Mouse (Mus musculus): Measurements from ENCODE around the gene Zdhhc6. TPM values are rescaled to one million over a fixed set of nuclear protein-coding genes. Genes with fewer than 3 reads are reported as not detected.

The Zdhhc6 gene
- polyA plus RNA-seq, 1 experiment: 3.6 TPM

DNA sequence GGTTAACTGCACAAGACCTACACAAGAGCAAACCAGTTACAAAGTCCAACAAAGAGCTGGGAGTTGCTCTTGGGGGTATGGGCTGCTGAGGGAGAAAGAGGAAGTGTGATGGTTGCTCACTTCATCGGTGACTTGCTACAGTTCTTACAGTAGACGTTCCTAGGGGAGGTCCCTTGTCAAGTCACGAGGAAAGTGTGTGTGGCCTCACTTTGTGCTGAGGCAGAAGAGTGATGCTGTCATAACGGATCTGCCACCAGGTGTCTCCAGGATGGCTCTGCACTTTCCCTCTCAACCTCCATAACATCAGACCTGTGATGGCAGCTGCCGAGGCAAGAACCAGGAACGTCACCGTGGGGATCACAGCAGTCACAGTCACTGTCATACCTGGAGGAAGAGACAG, 88.7 kb downstream of the Zdhhc6 start:
- H3K36me3 ChIP-seq (ENCODE audit: control insufficient read depth, insufficient read depth, low read length): no peaks in the 10 kb centered on the region
- WGBS: 69% methylated on average over 7 of the region's 7 CpGs
- H3K4me3 ChIP-seq (ENCODE audit: low read depth, low read length): no peak overlapping the region
- no peaks in the 10 kb centered on the region for H3K27me3 ChIP-seq (ENCODE audit: control insufficient read depth, insufficient read depth, low read length)
- peaks cover 2% of the 10 kb centered on the region; the same call in 1 of the 2 replicates for H3K4me1 ChIP-seq (ENCODE audit: control insufficient read depth, insufficient read depth, insufficient read length, low read length)
- H3K27ac ChIP-seq (ENCODE audit: insufficient read depth, low read depth, low read length): no peak overlapping the region
- TF ChIP-seq CTCF (IDR thresholded peaks at IDR 0.05; ENCODE audit: extremely low read depth, insufficient read length, insufficient replicate concordance, low read depth, low read length) (peak; percentile 19; the same call in 1 of the 2 replicates), POLR2A (IDR thresholded peaks at IDR 0.05; ENCODE audit: low read depth, low read length) (no peak)

DNA sequence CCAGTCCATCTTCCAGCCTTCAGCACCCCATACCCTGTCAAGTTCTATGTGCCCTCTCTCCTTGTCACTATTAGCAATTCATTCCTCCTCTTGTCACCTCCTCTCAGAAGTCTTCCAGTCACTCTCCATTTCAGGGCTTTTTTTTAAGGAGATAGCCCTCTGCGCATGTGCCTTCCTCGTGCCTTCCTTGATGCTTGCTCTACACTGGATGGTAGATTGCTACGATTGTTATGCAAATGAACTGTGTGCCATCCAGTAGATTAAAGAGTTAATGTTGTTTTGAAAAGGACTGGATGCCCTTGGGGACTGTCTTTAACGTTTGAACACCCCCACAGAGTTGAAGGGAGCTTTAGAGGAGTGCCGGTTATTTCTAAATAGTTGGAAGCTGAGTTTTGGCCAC, 89.2 kb downstream of the Zdhhc6 start:
- no peaks in the 10 kb centered on the region for H3K4me1 ChIP-seq (ENCODE audit: control insufficient read depth, insufficient read depth, insufficient read length, low read length)
- no peaks in the 10 kb centered on the region for H3K27me3 ChIP-seq (ENCODE audit: control insufficient read depth, insufficient read depth, low read length)
- no peaks in the 10 kb centered on the region for H3K36me3 ChIP-seq (ENCODE audit: control insufficient read depth, insufficient read depth, low read length)
- no peak overlapping the region for H3K27ac ChIP-seq (ENCODE audit: insufficient read depth, low read depth, low read length)
- no peak for TF ChIP-seq CTCF (IDR thresholded peaks at IDR 0.05; ENCODE audit: extremely low read depth, insufficient read length, insufficient replicate concordance, low read depth, low read length)
- no peak for TF ChIP-seq POLR2A (IDR thresholded peaks at IDR 0.05; ENCODE audit: low read depth, low read length)
- WGBS: 77% methylated on average over 5 of the region's 5 CpGs
- H3K4me3 ChIP-seq (ENCODE audit: low read depth, low read length): no peak overlapping the region

DNA sequence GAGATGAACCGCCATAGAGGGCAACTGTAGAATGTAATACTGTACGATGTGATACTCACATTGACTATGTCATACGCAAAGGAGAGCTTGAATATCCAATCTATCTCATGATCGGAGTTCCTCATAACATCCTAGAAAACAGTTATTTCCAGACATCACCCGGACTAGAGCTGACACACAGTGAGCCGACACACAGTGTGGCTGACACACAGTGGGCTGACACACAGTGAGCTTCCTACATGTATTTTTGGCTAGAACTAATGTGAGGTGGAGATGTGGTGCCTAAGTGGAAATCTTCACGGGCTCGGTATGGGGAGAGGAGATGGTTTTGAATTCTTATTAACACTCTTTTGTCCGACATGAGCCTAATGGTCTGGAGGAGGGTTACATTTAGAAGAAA, 93.6 kb downstream of the Zdhhc6 start:
- Histone ChIP-seq H3K27me3 (ENCODE audit: control insufficient read depth, insufficient read depth, low read length) (no peaks in the 10 kb centered on the region), H3K27ac (ENCODE audit: insufficient read depth, low read depth, low read length) (no peak overlapping the region), H3K4me1 (ENCODE audit: control insufficient read depth, insufficient read depth, insufficient read length, low read length) (no peaks in the 10 kb centered on the region), H3K4me3 (ENCODE audit: low read depth, low read length) (no peak overlapping the region), H3K36me3 (ENCODE audit: control insufficient read depth, insufficient read depth, low read length) (no peaks in the 10 kb centered on the region)
- TF ChIP-seq POLR2A (IDR thresholded peaks at IDR 0.05; ENCODE audit: low read depth, low read length) (no peak), CTCF (IDR thresholded peaks at IDR 0.05; ENCODE audit: extremely low read depth, insufficient read length, insufficient replicate concordance, low read depth, low read length) (no peak)
- WGBS: 88% methylated on average over 9 of the region's 9 CpGs

Other genes with a start within 250 kb of the Zdhhc6 start
- gene Gpam, start 188.8 kb downstream of the Zdhhc6 start, polyA plus RNA-seq (2012; rRNA removed): 3.7 and 4.7 TPM in 2 replicates
- gene Tectb, start 135.3 kb downstream of the Zdhhc6 start, polyA plus RNA-seq (2012; rRNA removed): not detected in 2 replicates
- 0.03 TPM in 1 of 2 replicates, not detected in the other for gene Gucy2g, start 74.8 kb downstream of the Zdhhc6 start, polyA plus RNA-seq (2012; rRNA removed)
- 73.3 and 185 TPM in 2 replicates for gene Acsl5, start 64.1 kb downstream of the Zdhhc6 start, polyA plus RNA-seq (2012; rRNA removed)
- 3.6 and 8.1 TPM in 2 replicates for gene Vti1a, start 263 bp upstream of the Zdhhc6 start, polyA plus RNA-seq (2012; rRNA removed)